Mouse (Mus musculus) hindbrain, embryonic 15.5 days (tissue): Measurements from ENCODE around the gene Slc4a11. TPM values are rescaled to one million over a fixed set of nuclear protein-coding genes. Genes with fewer than 3 reads are reported as not detected.
A peak's percentile ranks its signal among the peaks of the same experiment; 100 is the strongest.

ENCODE experiments used
- ATAC-seq: fragments of 200-750 bp; cut with Nextera tagmentation; 2 replicates; pipeline ENCODE4 v1.8.0; 2017; ENCODE audit warnings: low read depth, moderate number of reproducible peaks, moderate TSS enrichment; ENCODE audit not compliant: low FRiP score
- H3K27ac ChIP-seq: fragments of 300-500 bp; sonication (generic); replicated peaks from 2 replicates; pipeline ENCODE4 v1.5.1; 2015; ENCODE audit warnings: mild to moderate bottlenecking, inconsistent platforms
- H3K27me3 ChIP-seq: fragments of 300-500 bp; sonication (generic); 2 replicates; pipeline ENCODE4 v1.6.1; 2015; ENCODE audit warnings: control low read depth, inconsistent platforms
- H3K36me3 ChIP-seq: fragments of 300-500 bp; sonication (generic); 2 replicates; pipeline ENCODE4 v1.6.1; 2015; ENCODE audit warnings: control low read depth, inconsistent platforms
- H3K4me1 ChIP-seq: fragments of 300-500 bp; sonication (generic); replicated peaks from 2 replicates; pipeline ENCODE4 v1.6.1; 2015; ENCODE audit warnings: control low read depth, inconsistent platforms
- H3K4me2 ChIP-seq: fragments of 300-500 bp; sonication (generic); 2 replicates; pipeline ENCODE4 v1.6.1; 2015; ENCODE audit warnings: moderate library complexity, mild to moderate bottlenecking, inconsistent platforms
- H3K4me3 ChIP-seq: fragments of 300-500 bp; sonication (generic); 2 replicates; pipeline ENCODE4 v1.5.1; 2015; ENCODE audit warnings: mild to moderate bottlenecking, inconsistent platforms
- H3K9ac ChIP-seq: fragments of 300-500 bp; sonication (generic); 2 replicates; pipeline ENCODE4 v1.6.1; 2015; ENCODE audit warnings: inconsistent platforms
- H3K9me3 ChIP-seq: fragments of 300-500 bp; sonication (generic); 2 replicates; pipeline ENCODE4 v1.6.1; 2016; ENCODE audit warnings: control low read depth, inconsistent platforms
- WGBS: fragments of 180-500 bp; shearing (Covaris S2); methylation state at CpG from one replicate; pipeline ENCODE4 v1.1.7; 2015; 5-methylcytosine and 5-hydroxymethylcytosine counted together
- polyA plus RNA-seq: library from polyadenylated mRNA; unstranded; fragments of >200 nt; fragmentation: Nextera tagmentation; extraction: Ambion mirVana; gene quantifications from 2 replicates; pipeline ENCODE4 v1.2.1, GENCODE M21; 2015

Gene Slc4a11
- 0.52 and 0.64 TPM in 2 replicates for polyA plus RNA-seq

GRCm38 (mm10) chr2:130697153-130697810 lies at the start of gene Slc4a11:
TSS of gene Slc4a11 (minus strand) at chr2:130697519.
- WGBS = under 1% methylated on average over 62 of the region's 65 CpGs
- Histone ChIP-seq H3K4me3 (peak within 1 kb of the TSS; percentile 57), H3K9me3 (no peaks in the 10 kb centered on the region), H3K27me3 (peaks cover 41% of the 10 kb centered on the region), H3K4me1 (peaks cover 20% of the 10 kb centered on the region), H3K9ac (peak within 1 kb of the TSS; percentile 47), H3K4me2 (peak within 1 kb of the TSS; percentile 100), H3K36me3 (no peaks in the 10 kb centered on the region), H3K27ac (no peak within 1 kb of the TSS)
- ATAC-seq = peak; percentile 66

GRCm38 (mm10) chr2:130743576-130743975 lies 46.3 kb upstream of the Slc4a11 start:
- Histone ChIP-seq H3K4me1 (no peaks in the 10 kb centered on the region), H3K9me3 (no peaks in the 10 kb centered on the region), H3K9ac (no peak overlapping the region), H3K4me2 (no peak overlapping the region), H3K36me3 (peaks cover 98% of the 10 kb centered on the region), H3K27ac (no peak overlapping the region), H3K4me3 (no peak overlapping the region), H3K27me3 (no peaks in the 10 kb centered on the region)
- no peak for ATAC-seq
- 100% methylated on average over 1 of the region's 1 CpGs for WGBS

GRCm38 (mm10) chr2:130740096-130740495 lies 42.8 kb upstream of the Slc4a11 start:
- H3K9me3 ChIP-seq = no peaks in the 10 kb centered on the region
- no peak for ATAC-seq
- no peak overlapping the region for H3K9ac ChIP-seq
- H3K27me3 ChIP-seq = no peaks in the 10 kb centered on the region
- H3K4me3 ChIP-seq = no peak overlapping the region
- no peaks in the 10 kb centered on the region for H3K4me1 ChIP-seq
- H3K36me3 ChIP-seq = peaks cover 94% of the 10 kb centered on the region
- H3K27ac ChIP-seq = no peak overlapping the region
- H3K4me2 ChIP-seq = no peak overlapping the region
- WGBS = 31% methylated on average over 4 of the region's 4 CpGs

- Histone ChIP-seq H3K36me3 (peaks cover 92% of the 10 kb centered on the region), H3K4me2 (no peak overlapping the region), H3K4me3 (no peak overlapping the region), H3K9me3 (no peaks in the 10 kb centered on the region), H3K9ac (no peak overlapping the region), H3K27me3 (no peaks in the 10 kb centered on the region), H3K27ac (no peak overlapping the region), H3K4me1 (no peaks in the 10 kb centered on the region)
- ATAC-seq = no peak
- WGBS = 84% methylated on average over 6 of the region's 6 CpGs
These were observed 40.7 kb upstream of the Slc4a11 start for GRCm38 (mm10) chr2:130738019-130738418.

GRCm38 (mm10) chr2:130735281-130735680 lies 38.0 kb upstream of the Slc4a11 start:
- Histone ChIP-seq H3K27me3 (no peaks in the 10 kb centered on the region), H3K4me1 (no peaks in the 10 kb centered on the region), H3K9me3 (no peaks in the 10 kb centered on the region), H3K27ac (no peak overlapping the region), H3K4me3 (no peak overlapping the region), H3K9ac (no peak overlapping the region), H3K4me2 (no peak overlapping the region), H3K36me3 (peaks cover 89% of the 10 kb centered on the region)
- WGBS = 87% methylated on average over 5 of the region's 5 CpGs
- no peak for ATAC-seq

- H3K4me3 ChIP-seq = no peak overlapping the region
- no peaks in the 10 kb centered on the region for H3K4me1 ChIP-seq
- peaks cover 89% of the 10 kb centered on the region for H3K36me3 ChIP-seq
- no peak for ATAC-seq
- no peak overlapping the region for H3K27ac ChIP-seq
- no peak overlapping the region for H3K4me2 ChIP-seq
- 97% methylated on average over 2 of the region's 3 CpGs for WGBS
- no peaks in the 10 kb centered on the region for H3K9me3 ChIP-seq
- no peak overlapping the region for H3K9ac ChIP-seq
- H3K27me3 ChIP-seq = no peaks in the 10 kb centered on the region
These were observed 36.1 kb upstream of the Slc4a11 start for GRCm38 (mm10) chr2:130733444-130733843.

GRCm38 (mm10) chr2:130731855-130732254 lies 34.5 kb upstream of the Slc4a11 start:
- H3K27me3 ChIP-seq = no peaks in the 10 kb centered on the region
- 69% methylated on average over 5 of the region's 5 CpGs for WGBS
- no peak overlapping the region for H3K27ac ChIP-seq
- ATAC-seq = no peak
- peaks cover 90% of the 10 kb centered on the region for H3K36me3 ChIP-seq
- H3K9ac ChIP-seq = no peak overlapping the region
- H3K4me3 ChIP-seq = no peak overlapping the region
- no peak overlapping the region for H3K4me2 ChIP-seq
- H3K4me1 ChIP-seq = no peaks in the 10 kb centered on the region
- H3K9me3 ChIP-seq = no peaks in the 10 kb centered on the region

GRCm38 (mm10) chr2:130730746-130731145 lies 33.4 kb upstream of the Slc4a11 start:
- Histone ChIP-seq H3K36me3 (peaks cover 91% of the 10 kb centered on the region), H3K4me2 (no peak overlapping the region), H3K27ac (no peak overlapping the region), H3K9ac (no peak overlapping the region), H3K4me3 (no peak overlapping the region), H3K27me3 (no peaks in the 10 kb centered on the region), H3K4me1 (no peaks in the 10 kb centered on the region), H3K9me3 (no peaks in the 10 kb centered on the region)
- 91% methylated on average over 9 of the region's 9 CpGs for WGBS
- no peak for ATAC-seq

GRCm38 (mm10) chr2:130728906-130729585 lies 31.7 kb upstream of the Slc4a11 start:
- Histone ChIP-seq H3K36me3 (peaks cover 91% of the 10 kb centered on the region), H3K9me3 (no peaks in the 10 kb centered on the region), H3K4me2 (no peak overlapping the region), H3K27ac (no peak overlapping the region), H3K27me3 (no peaks in the 10 kb centered on the region), H3K9ac (no peak overlapping the region), H3K4me3 (no peak overlapping the region), H3K4me1 (no peaks in the 10 kb centered on the region)
- WGBS = 98% methylated on average over 2 of the region's 2 CpGs
- ATAC-seq = no peak

GRCm38 (mm10) chr2:130727752-130728151 lies 30.4 kb upstream of the Slc4a11 start:
- WGBS = 94% methylated on average over 1 of the region's 1 CpGs
- no peak overlapping the region for H3K9ac ChIP-seq
- ATAC-seq = no peak
- H3K4me1 ChIP-seq = no peaks in the 10 kb centered on the region
- H3K36me3 ChIP-seq = peaks cover 91% of the 10 kb centered on the region
- H3K4me2 ChIP-seq = no peak overlapping the region
- H3K9me3 ChIP-seq = no peaks in the 10 kb centered on the region
- H3K27ac ChIP-seq = no peak overlapping the region
- H3K4me3 ChIP-seq = no peak overlapping the region
- H3K27me3 ChIP-seq = no peaks in the 10 kb centered on the region

- H3K4me2 ChIP-seq = no peak overlapping the region
- 85% methylated on average over 4 of the region's 4 CpGs for WGBS
- no peaks in the 10 kb centered on the region for H3K4me1 ChIP-seq
- H3K27ac ChIP-seq = no peak overlapping the region
- H3K9me3 ChIP-seq = no peaks in the 10 kb centered on the region
- peaks cover 86% of the 10 kb centered on the region for H3K36me3 ChIP-seq
- no peak overlapping the region for H3K9ac ChIP-seq
- ATAC-seq = no peak
- H3K4me3 ChIP-seq = no peak overlapping the region
- no peaks in the 10 kb centered on the region for H3K27me3 ChIP-seq
These were observed 27.1 kb upstream of the Slc4a11 start for GRCm38 (mm10) chr2:130724369-130724768.

- no peak for ATAC-seq
- Histone ChIP-seq H3K4me2 (no peak overlapping the region), H3K9me3 (no peaks in the 10 kb centered on the region)
These were observed 20.6 kb upstream of the Slc4a11 start for GRCm38 (mm10) chr2:130717951-130718350.

More at GRCm38 (mm10) chr2:130717951-130718350, 20.6 kb upstream of the Slc4a11 start:
- Histone ChIP-seq H3K9ac (no peak overlapping the region), H3K27ac (no peak overlapping the region), H3K36me3 (peaks cover 73% of the 10 kb centered on the region), H3K4me3 (no peak overlapping the region), H3K27me3 (no peaks in the 10 kb centered on the region), H3K4me1 (no peaks in the 10 kb centered on the region)
- 82% methylated on average over 6 of the region's 6 CpGs for WGBS
